Mouse (Mus musculus): ENCODE results near the gene Lgals8. TPM values are rescaled to one million over a fixed set of nuclear protein-coding genes. Genes with fewer than 3 reads are reported as not detected.
"Not testable (repeated sequence)": the region's sequence is repeated elsewhere in the genome, so short reads cannot be mapped to it uniquely, and the experiment has no call there.

Lgals8 gene
- total RNA-seq (2021): 10 to 100 TPM; 28.0 to 32.3 TPM

DNA sequence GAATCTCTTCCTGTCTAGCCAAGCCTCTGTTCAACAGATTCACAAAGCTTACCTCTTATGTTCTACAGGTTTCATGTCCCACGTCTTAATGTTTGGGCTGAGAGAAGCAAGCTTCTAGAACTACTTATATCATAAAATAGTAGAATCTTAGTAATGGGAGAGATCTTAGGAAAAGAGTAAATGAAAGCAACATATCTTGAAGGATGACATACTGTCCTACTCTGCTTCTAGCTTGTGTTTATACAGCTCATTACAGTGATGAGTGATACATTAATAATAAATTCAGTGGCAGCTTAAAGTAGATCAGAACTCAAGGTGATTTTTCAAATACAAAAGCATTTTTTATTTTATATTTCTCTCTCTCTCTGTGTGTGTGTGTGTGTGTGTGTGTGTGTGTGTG, at the start of gene Lgals8:
Lgals8 (minus strand) TSS at position 101 of the 400 bp plus-strand sequence.
- no peak for DNase-seq

DNA sequence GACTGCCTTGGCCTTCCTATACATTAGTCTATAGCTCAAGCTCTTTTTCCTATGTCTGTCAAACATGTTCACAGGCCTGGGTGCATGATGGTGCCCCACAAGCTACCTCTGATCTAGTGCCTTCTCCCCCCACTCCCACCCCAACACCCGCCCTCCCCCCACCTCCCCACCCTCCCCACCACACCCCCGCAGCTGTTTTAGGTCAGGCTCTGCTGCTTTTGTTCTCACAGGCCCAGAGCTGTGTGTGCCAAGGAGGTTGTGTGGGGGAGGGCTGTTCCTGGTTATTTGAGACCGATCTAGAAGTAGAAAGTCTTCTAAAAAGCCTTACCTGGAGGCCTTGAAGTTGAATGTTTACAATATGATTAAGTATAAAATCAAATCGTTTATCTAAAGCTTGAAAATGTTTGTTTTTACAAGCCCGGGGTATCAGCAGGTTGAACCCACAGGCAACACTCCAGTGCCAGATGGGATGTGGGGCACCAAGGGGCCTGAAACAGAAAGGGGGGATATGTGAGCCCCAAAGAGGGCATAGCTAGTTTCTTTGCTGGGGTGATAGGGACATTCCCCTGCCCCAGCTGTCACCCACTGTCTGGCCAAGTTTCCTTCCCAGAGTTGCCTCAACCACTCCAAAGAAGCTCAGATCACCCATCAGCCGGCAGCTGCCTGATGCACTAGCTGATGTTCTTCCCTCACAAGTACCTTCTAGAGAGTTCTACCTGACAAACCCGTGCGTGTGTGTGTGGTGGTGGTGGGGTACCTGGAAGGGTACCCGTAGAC, 46.6 kb upstream of the Lgals8 start:
- no peak for DNase-seq

DNA sequence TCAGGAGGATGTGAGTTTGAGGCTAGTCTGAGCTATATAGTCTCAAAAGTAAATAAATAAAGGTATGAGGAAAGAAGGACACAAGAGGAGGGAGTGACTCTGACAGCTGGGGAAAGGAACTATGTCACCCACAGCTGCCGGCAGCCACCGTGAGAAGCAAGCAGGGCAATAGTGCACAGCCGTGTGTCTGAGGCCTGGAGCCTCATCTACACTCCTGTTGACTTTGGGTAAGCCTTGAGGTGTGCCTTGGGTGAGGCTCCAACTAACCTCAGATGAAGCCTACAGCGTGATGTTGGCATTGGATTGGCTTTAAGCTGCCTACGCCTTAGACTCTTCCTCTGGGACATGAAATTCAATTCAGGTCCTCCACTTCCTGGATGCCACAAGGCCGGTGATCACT, 45.3 kb upstream of the Lgals8 start:
- no peak for DNase-seq

- DNase-seq: no peak
These were observed 42.7 kb upstream of the Lgals8 start for GRCm38 (mm10) chr13:12507426-12507825.

GRCm38 (mm10) chr13:12505359-12505758, 40.6 kb upstream of the Lgals8 start:
- DNase-seq: no peak

- DNase-seq: no peak
These were observed 38.6 kb upstream of the Lgals8 start for GRCm38 (mm10) chr13:12503238-12503751.

DNA sequence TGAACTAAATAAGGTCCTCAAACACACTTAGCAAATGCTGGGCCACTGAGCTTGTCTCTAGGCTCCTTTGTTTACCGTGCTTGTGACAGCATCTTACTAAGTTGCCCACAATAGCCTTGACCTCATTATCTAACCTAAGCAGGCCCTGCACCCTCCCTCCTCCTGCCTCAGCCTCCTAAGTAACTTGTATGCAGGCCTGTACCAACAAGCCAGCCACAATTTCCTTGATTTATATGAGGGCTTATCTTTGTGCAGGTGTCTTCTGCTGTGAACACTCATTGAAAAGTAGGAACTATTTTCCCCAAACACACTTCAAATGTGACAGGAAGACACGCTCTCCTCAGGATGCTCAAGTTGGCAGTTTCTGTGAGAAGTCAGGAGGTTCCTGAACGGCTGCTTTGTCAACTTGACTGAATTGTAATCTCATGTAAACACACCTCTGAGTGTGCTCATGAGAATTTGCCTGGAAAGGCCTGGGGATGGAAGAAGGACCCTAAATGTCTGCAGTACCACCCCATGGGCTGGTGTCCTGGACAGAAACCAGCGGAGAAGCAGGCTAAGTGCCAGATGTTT, 38.0 kb upstream of the Lgals8 start:
- DNase-seq: no peak

DNA sequence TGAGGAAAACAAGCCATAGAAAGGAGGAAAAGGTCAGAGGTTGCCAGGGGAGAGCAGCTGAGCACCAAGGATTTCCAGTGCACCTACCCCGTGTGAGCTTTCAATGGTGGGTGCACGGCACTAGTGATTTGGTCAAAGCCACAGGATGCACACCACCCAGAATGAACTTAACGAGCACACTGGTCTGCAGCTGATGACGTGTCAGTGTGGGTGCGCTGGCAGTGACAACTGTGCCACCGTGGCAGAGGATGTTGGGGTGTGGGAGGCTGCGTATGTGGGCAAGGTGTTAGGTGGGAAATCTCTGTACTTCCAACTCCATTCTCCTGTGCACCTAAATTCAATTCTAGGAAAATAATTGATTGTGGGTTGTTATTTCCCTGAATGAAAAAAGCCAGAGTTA, 34.4 kb upstream of the Lgals8 start:
- no peak for DNase-seq

GRCm38 (mm10) chr13:12497809-12498208, 33.1 kb upstream of the Lgals8 start:
- DNase-seq: no peak

DNA sequence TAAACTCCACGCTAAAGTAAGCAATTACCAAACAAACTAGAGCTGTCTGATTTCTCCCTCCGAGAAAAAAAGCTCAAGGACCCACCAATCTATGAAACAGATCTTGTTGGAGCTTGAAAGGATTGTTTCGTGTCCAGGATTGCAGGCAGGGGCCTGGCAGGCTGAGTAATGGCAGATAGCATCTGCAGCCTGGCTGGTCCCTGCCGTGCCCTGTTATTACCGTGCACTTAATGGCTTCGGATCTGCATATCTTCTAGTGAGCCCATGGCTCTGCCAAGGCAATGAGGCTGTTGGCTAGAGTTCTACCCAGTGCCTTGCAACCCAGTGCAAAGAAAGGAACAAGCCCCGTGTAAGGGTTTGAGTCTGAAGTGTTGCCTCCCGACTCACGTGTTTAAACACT, 30.0 kb upstream of the Lgals8 start:
- DNase-seq: no peak

DNA sequence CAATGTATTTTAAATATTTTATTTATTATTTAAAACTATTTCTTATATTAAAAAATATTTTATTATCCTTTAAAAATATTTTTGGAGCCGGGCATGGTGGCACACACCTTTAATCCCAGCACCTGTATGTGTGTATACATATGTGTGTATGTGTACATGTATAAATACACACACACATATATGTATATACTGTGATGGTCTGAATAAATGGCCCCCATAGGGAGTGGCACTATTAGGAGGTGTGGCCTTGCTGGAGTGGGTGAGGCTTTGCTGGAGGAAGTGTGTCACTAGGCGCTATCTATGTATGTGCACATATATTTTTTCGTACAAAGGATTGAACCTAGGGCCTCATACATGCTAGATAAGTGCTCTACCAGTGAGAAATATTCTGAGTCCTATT, 27.8 kb upstream of the Lgals8 start:
- DNase-seq: no peak

DNA sequence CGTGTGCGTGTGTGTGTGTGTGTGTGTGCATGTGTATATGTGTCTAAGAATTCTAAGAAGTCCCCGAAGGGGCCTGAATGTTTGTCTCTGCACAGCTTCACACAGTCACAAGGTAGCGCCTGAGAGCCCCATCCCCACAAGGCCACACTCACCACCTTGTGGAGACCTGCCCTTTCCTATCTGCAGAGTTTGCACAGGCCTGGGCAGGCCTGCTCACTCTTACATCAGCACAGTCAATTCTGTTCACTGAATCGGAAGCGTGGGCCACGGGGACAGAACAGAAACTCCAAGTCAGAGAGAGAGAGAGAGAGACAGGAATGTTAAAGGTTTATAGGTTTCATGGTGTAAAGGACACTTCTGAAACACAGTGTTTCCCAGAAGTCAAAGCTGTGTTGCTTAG, 20.9 kb upstream of the Lgals8 start:
- no peak for DNase-seq

- DNase-seq: no peak
These were observed 20.5 kb upstream of the Lgals8 start for GRCm38 (mm10) chr13:12485197-12485596.

DNA sequence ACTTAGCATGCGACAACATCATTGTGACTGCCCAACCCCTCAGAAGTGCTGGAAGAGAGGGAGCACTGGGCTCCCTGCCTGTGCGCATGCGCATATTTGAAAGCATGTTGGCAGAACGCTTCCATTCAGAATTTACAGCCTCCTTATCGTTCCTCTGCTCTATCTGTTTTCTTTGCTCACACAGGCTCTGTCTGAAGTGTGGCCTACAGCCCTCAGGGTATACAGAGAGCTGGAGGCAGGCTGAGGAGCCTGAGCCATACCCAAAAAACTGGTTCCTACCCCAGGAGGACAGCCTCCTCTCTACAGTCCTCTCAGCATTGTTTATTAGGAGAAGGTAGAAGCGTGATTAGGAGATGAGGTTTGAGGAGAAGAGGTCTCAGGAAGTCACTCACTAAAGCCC, 15.1 kb upstream of the Lgals8 start:
- DNase-seq: no peak

GRCm38 (mm10) chr13:12478301-12478700, 13.6 kb upstream of the Lgals8 start:
- no peak for DNase-seq

DNA sequence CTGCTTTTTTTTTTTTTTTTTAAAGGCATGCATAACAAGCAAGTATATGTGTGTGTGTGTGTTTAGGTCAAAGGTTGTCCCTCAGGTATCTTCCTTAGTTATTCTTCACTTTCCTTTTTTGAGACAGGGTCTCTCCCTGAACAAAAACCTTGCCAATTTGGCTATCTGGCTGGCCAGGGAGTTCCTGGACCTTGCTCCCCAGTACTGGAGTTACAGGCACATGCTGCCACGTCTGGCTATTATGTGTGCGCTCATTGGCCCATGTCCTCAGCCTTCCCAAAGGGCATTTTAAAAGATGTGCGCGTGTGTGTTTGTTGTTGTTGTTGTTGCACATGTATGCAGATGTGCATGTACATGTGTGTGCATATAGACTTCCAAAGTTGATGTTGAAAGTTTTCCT, 12.1 kb upstream of the Lgals8 start:
- no peak for DNase-seq

GRCm38 (mm10) chr13:12475239-12475638, 10.5 kb upstream of the Lgals8 start:
- no peak for DNase-seq

- peak; percentile 85 for DNase-seq
These were observed 9.1 kb upstream of the Lgals8 start for GRCm38 (mm10) chr13:12473724-12474378.

DNA sequence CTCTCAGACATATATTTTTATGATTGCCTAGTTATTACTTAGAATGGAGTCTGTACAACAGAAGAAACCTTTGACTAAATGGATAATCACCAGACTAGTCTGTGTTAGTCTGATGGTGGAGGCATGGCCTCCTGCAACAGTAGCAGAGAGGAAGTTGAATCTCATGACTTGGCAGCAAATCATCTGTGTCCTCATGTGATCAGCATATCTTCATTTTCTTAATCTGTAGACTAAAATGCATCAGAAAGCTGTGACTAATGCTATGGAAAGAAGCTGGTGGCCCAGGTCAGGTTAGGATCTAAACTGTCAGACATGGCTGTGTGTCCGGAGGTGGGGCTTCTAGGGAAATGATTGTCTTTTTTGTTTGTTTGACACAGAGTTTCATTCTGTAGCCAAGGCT, 3.7 kb upstream of the Lgals8 start:
- no peak for DNase-seq

GRCm38 (mm10) chr13:12464159-12464558, 585 bp downstream of the Lgals8 start:
- not testable (repeated sequence) for DNase-seq

GRCm38 (mm10) chr13:12462623-12463022, 2.1 kb downstream of the Lgals8 start:
- DNase-seq: no peak

GRCm38 (mm10) chr13:12461730-12462119, 3.0 kb downstream of the Lgals8 start:
- no peak for DNase-seq

DNA sequence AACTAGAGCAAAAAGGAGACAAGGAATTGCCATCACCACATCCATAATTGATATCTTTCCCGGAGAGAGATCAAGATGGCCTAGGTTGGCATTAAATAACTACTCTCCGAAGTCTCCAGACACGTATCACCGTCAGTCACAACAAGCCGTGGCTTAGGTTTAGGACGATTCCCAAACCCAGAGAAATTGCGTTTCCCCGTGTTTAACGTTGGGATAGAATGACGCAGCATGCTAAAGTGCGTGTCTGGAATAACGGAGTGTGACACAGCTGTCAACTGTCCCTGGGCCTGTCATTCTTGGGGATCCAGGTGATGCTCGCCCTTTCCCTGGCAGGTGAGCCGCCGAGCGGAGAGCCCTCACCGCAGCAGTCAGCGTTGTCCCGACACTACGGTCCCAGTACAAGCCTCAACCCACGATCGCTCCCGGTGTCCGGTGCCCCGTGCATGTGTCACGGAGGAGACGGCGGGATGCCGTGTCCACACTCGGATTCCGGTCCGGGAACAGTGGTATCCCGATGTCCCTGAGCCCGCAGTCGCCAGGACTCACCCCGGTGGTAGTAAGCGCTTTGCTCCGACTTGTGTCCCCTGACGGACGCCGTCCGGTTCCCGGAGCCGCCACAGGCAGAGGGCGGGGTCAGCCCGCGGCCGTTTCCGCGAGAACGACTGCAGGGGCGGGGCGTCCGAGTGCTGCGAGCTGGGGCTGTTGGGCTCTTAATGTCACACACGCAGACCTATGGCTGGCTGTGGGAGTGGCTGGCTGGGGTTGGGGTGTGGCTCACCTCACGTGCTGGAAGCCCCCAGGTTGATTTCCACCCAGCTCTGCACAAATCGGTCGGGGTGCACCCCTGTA, 3.6 kb downstream of the Lgals8 start:
- peak; percentile 97 for DNase-seq
